Mouse (Mus musculus): ENCODE results near the gene Akap8.

The Akap8 gene

DNA sequence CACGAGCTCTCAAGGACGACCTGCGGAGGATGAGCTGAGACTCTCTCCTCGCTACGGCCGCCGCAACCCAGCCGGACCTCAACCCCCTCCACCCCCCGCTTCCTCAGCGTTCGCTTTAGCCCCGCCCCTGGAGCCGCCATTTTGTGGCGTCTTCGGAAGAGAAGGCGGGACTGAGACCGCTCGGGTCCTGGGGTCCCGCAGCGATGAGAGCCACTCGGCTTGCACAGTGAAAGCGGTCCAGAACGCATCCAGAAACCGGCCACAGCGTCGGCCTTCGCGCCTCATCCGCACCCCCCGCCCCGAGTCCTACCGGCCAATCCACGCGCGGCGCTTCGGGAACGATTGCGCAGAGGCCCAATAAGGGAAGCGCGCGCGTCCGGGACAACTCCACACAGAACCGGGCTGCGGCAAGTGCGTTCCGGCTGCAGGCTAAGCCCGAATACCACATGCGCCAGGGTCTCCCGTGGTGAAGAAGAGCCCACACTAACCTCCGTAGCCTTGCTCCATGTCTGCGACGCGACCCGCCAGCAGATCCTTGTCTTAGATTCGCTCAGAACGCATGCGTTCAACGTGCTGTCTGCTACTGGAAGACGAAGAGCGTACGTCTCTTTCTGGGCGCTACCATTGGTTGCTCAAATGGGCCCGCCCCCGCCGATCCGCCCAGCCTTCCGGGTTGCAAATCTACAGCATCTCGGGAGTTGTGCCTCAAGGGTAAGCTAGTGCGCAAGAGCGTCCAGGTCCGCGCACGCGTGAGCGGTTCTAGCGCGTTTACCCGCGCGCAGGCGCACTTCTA lies at the start of gene Akap8:
TSS of gene Akap8 (minus strand) at position 642 of the 793 bp plus-strand sequence.
- DNase-seq (ENCODE audit: low spot score): peak; percentile 97

DNA sequence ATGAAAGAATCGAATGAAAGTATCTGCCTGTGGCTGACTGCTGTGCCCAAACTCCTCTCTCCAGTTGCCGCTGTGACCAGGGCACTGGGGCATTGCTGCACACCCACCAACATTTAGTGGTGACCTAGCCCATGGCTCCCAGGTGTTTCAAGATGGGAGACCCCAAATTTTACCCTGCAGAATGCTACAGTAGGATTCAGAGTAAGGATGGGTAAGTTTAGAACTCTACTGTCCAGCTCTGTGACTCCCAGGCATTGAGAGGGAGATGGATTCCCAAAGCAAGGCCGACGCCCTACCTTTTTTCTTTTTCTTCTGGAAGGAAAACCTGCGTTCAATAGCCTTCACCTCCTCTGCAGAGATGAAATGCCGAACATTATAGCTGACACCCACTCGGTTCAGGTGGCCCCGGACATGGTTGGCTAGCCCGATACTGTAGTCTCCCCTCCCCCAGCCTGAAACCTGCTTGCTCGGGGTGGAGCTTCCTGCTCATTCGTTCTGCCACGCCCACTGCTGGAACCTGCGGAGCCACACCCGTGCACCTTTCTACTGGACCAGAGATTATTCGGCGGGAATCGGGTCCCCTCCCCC lies 48.0 kb upstream of the Akap8 start:
- no peak for DNase-seq (ENCODE audit: low spot score)

DNA sequence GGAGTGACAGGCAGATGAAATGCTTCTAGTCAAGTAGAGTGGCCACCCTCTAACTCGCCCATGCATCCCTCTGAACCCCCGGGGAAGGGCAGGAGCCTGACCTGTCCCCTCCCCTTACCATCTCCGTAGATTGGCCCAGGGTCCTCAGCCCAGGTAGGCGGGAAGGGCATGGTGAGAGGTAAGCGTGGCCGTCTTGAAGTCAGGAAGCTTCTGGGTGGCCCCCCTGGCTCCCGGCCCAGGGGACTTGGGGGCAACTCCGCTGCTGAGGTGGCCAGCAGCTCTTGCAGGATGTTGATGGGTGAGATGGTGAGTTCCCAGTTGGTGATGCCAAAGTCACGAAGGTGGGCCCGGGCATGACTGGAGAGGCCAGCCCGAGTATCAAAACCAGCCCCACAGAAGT lies 46.7 kb upstream of the Akap8 start:
- no peak for DNase-seq (ENCODE audit: low spot score)

- DNase-seq (ENCODE audit: low spot score): no peak
These were observed 44.3 kb upstream of the Akap8 start for GRCm38 (mm10) chr17:32365296-32365695.

GRCm38 (mm10) chr17:32364850-32365249 lies 43.8 kb upstream of the Akap8 start:
- no peak for DNase-seq (ENCODE audit: low spot score)

GRCm38 (mm10) chr17:32364331-32364730 lies 43.3 kb upstream of the Akap8 start:
- DNase-seq (ENCODE audit: low spot score): no peak

GRCm38 (mm10) chr17:32363821-32364301 lies 42.8 kb upstream of the Akap8 start:
- no peak for DNase-seq (ENCODE audit: low spot score)

- no peak for DNase-seq (ENCODE audit: low spot score)
These were observed 41.6 kb upstream of the Akap8 start for GRCm38 (mm10) chr17:32362686-32363085.

DNA sequence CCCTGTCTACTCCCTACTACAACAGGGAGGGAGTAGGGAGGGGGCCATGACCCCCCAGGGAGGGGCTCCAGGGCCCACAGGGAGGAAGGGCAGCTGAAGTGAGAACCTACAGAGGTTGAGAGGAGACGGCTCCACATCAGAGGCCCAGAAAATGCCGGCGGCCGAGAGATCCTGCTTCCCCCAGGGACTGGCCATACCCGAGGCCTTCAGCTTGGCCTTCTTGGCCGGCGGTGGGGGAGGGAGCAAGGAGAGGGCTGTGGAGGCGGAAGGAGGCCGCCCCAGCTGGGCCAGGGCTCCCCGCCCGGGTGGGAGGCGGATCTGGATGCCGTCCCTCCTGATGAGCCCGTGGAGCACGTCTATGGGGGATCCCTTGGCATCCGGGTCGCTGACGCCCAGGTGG lies 38.9 kb upstream of the Akap8 start:
- no peak for DNase-seq (ENCODE audit: low spot score)

- no peak for DNase-seq (ENCODE audit: low spot score)
These were observed 37.9 kb upstream of the Akap8 start for GRCm38 (mm10) chr17:32358943-32359340.

DNA sequence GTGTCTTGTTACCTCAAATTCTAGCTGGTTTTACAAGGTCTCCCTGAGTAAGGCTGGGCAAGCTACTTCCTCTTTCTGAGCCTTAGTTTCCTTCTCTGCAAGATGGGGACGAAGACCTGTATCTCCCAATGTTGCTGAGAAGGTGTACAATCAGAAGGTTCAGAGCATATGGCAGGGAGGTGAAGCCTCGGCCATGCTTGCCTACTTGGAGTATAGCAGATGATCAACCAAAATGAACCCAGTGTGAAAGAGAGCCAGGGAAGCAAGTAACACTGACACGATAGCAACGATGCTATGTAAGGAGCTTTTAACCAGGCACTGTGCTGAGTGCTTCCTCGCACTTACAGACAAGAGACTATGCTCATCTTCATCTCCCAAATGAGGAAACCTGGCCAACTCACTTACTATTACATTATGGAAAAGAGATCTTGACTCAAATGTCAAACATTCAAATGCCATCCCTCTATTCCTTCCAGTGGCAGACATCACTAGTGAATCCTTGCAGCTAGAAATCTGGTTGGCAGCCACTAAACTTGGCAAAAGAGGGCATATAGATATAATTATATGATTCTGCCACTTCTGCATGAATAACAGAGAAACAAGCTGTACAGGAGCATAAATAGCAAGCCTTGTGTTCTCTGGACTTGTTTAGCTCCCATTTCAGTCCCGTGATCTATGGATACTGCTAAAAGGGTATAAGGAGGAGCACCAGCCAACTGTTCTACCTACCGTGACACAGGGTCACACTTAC lies 37.3 kb upstream of the Akap8 start:
- no peak for DNase-seq (ENCODE audit: low spot score)

- no peak for DNase-seq (ENCODE audit: low spot score)
These were observed 36.0 kb upstream of the Akap8 start for GRCm38 (mm10) chr17:32356766-32357760.

- no peak for DNase-seq (ENCODE audit: low spot score)
These were observed 35.2 kb upstream of the Akap8 start for GRCm38 (mm10) chr17:32356281-32356680.

- no peak for DNase-seq (ENCODE audit: low spot score)
These were observed 34.0 kb upstream of the Akap8 start for GRCm38 (mm10) chr17:32355031-32355430.

GRCm38 (mm10) chr17:32354211-32354610 lies 33.2 kb upstream of the Akap8 start:
- no peak for DNase-seq (ENCODE audit: low spot score)

- DNase-seq (ENCODE audit: low spot score): peak; percentile 41
These were observed 32.7 kb upstream of the Akap8 start for GRCm38 (mm10) chr17:32353696-32354095.

GRCm38 (mm10) chr17:32351726-32352125 lies 30.7 kb upstream of the Akap8 start:
- DNase-seq (ENCODE audit: low spot score): no peak

- no peak for DNase-seq (ENCODE audit: low spot score)
These were observed 30.2 kb upstream of the Akap8 start for GRCm38 (mm10) chr17:32351269-32351668.

GRCm38 (mm10) chr17:32350382-32350983 lies 29.4 kb upstream of the Akap8 start, which contains the start of gene Akap8l:
TSS of gene Akap8l (minus strand) at chr17:32350607.
- DNase-seq (ENCODE audit: low spot score): peak; percentile 100

DNA sequence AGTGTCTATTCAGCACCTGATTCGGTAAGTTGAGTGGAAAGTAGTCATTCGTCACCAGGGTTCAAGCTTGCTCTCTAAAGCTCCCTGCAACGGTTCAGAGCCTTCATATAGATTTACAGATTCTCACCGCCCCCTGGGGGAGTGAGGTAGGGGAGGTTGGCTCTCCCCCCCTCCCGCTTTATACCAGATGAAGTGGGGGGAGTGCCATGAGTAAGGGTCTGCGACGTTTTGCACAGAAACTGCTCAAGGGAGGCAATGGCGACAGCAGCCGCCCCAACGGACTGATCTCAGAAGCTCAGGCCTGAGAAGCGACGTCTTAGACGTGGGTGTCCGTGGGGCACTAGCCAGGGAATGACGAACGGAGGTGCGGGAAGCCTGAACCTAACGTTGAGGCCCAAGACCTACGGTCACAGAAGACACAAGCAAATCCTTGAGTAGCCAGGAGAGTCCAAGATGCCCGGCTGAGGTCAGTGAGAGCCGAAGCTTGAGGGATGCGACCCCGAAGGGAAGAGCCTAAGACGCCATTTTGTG lies 28.9 kb upstream of the Akap8 start:
- DNase-seq (ENCODE audit: low spot score): no peak

All from layer of hippocampus, adult 9-10 months (tissue).